Mouse (Mus musculus) frontal cortex, adult 2 months (tissue): Measurements from ENCODE around the gene Mknk1. TPM values are rescaled to one million over a fixed set of nuclear protein-coding genes. Genes with fewer than 3 reads are reported as not detected.

ENCODE experiments used
- DNase-seq, 2 experiments: peaks; one replicate each; pipeline ENCODE4 v3.0.0; 2022; ENCODE audit warnings: low spot score in 1 of 2; ENCODE audit errors: extremely low spot score in 1 of 2
- polyA plus RNA-seq: library from polyadenylated mRNA; depleted of rRNA; stranded (reverse); fragments of >200 nt; gene quantifications from 2 replicates; pipeline ENCODE4 v1.2.3, GENCODE M21; 2012; rRNA removed

The Mknk1 gene
- polyA plus RNA-seq, 1 experiment: 70.3 TPM

GRCm38 (mm10) chr4:115886875-115887274 lies 47.9 kb downstream of the Mknk1 start:
- DNase-seq: no peak

GRCm38 (mm10) chr4:115890066-115890465 lies 51.1 kb downstream of the Mknk1 start:
- no peak for DNase-seq

GRCm38 (mm10) chr4:115890553-115890952 lies 51.6 kb downstream of the Mknk1 start, which contains the start of gene 6430628N08Rik:
Gene 6430628N08Rik, plus strand, starts transcription at chr4:115890665.
- DNase-seq: no peak

- no peak for DNase-seq
Observed at GRCm38 (mm10) chr4:115894281-115894680, 55.3 kb downstream of the Mknk1 start.

GRCm38 (mm10) chr4:115897901-115898631 lies 59.1 kb downstream of the Mknk1 start:
- no peak for DNase-seq

- peak; percentile 49 to 92 for DNase-seq
Observed at GRCm38 (mm10) chr4:115902816-115903215, 63.8 kb downstream of the Mknk1 start.

DNA sequence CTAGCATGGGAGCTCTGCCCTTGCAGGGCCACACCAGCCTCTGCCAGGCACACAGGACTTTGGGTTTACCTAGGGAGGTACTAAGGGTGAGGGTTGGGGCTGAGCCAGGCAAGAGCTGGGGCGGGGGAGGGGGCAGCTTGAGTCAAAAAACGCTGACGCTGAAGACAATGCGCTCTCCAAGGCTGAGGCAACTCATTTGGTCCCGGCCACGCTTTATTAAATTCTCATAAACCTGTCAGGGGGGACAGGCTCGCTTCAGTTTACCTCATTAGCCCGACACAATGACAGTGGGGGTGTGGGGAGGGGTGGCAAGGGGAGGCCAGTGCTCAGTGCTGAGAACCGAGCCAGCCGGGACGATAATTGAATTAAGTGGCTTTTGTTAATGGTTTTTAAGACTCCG lies 65.4 kb downstream of the Mknk1 start:
- DNase-seq: no peak

GRCm38 (mm10) chr4:115905701-115906100 lies 66.7 kb downstream of the Mknk1 start:
- no peak for DNase-seq

GRCm38 (mm10) chr4:115906791-115907190 lies 67.8 kb downstream of the Mknk1 start:
- DNase-seq: no peak

GRCm38 (mm10) chr4:115907994-115908393 lies 69.0 kb downstream of the Mknk1 start:
- no peak for DNase-seq

DNA sequence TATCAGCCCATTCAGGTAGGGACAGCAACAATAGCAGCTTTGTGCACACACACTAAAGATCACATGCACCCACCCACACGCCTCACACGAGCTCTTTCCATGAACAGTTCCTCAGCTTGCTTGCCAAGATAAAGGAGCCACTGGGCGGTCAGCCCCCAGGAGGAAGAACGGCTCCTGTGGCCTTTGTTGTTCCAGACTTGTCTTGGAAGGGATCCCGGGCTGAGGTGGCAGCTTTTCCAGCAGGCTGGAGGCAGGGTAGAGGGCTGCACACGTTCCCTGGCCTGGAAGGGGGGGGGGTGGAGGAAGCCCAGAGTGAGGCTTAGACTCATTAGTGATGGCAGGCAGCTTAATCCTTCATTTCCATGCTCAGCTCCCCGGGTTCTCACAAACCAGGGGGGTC lies 69.6 kb downstream of the Mknk1 start:
- peak in 1 of 2 experiments; percentile 19 for DNase-seq

GRCm38 (mm10) chr4:115911586-115911985 lies 72.6 kb downstream of the Mknk1 start:
- no peak for DNase-seq

GRCm38 (mm10) chr4:115919911-115920310 lies 80.9 kb downstream of the Mknk1 start:
- no peak for DNase-seq

DNA sequence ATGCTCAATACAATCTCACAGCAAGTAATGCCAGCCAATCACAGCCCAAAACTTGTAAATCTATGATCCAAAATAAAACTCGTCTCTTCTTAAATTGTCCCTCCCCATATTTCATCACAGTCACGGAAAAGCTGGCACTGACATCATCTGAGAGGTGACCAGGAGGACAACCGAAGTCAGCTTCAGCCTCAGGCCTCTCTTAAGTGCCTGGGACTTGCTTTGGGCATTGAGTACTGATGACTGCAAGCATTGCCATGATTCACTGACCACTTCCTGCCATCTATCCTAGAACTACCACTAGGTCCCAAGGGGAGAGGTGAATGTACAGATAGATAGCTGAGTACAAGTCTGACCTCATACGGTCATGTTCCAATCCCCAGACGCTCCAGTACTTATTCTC lies 83.7 kb downstream of the Mknk1 start:
- no peak for DNase-seq

- no peak for DNase-seq
Observed at GRCm38 (mm10) chr4:115923262-115923880, 84.4 kb downstream of the Mknk1 start.

DNA sequence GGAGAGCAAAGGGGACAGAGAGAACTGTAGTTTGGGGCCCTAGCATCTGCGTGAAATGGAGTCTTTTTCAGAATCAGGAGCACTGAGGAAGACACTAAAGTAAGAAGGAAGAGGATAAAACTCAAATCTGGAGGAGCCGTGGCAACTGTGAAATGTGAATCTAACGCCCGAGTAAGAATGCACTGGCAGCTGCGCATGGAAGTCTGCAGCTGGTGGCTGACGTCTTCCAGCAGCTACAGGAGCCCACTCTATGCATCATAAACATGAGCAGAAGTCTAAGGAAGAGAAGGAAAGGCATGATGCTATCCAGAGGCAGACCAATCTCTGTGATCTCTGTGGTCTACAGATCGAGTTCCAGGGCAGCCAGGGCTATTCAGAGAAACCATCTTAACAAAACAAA lies 88.6 kb downstream of the Mknk1 start:
- no peak for DNase-seq

Other genes starting within 250 kb of the Mknk1 start
- gene Cyp4a32, start 238.2 kb upstream of the Mknk1 start, polyA plus RNA-seq: not detected in 2 replicates
- gene Cyp4b1, start 191.5 kb upstream of the Mknk1 start, polyA plus RNA-seq: 1.2 and 1.6 TPM in 2 replicates
- gene Efcab14, start 101.5 kb upstream of the Mknk1 start, polyA plus RNA-seq: 35.9 and 37.1 TPM in 2 replicates
- gene Tex38, start 58.2 kb upstream of the Mknk1 start, polyA plus RNA-seq: 0.19 and 0.20 TPM in 2 replicates
- 65.8 and 66.9 TPM in 2 replicates for gene Atpaf1, start 54.4 kb upstream of the Mknk1 start, polyA plus RNA-seq
- 10.9 and 11.5 TPM in 2 replicates for gene Mob3c, start 11.1 kb upstream of the Mknk1 start, polyA plus RNA-seq
- gene Kncn, start 45.2 kb downstream of the Mknk1 start, polyA plus RNA-seq: 0.16 and 0.32 TPM in 2 replicates
- 0.08 and 0.16 TPM in 2 replicates for gene 6430628N08Rik, start 51.5 kb downstream of the Mknk1 start, polyA plus RNA-seq
- 0.06 and 0.12 TPM in 2 replicates for gene Dmbx1, start 100.7 kb downstream of the Mknk1 start, polyA plus RNA-seq
- gene Faah, start 178.7 kb downstream of the Mknk1 start, polyA plus RNA-seq: 88.1 and 104 TPM in 2 replicates
- 8.3 and 9.7 TPM in 2 replicates for gene Nsun4, start 214.7 kb downstream of the Mknk1 start, polyA plus RNA-seq
- 645 and 649 TPM in 2 replicates for gene Uqcrh, start 235.9 kb downstream of the Mknk1 start, polyA plus RNA-seq
- gene Lrrc41, start 236.1 kb downstream of the Mknk1 start, polyA plus RNA-seq: 34.7 and 34.8 TPM in 2 replicates